Mouse (Mus musculus) liver, embryonic 14.5 days (tissue): ENCODE measurements around the gene Ppp1r3e. TPM values are rescaled to one million over a fixed set of nuclear protein-coding genes. Genes with fewer than 3 reads are reported as not detected.

Source experiments
- ATAC-seq: fragments of 200-750 bp; cut with Nextera tagmentation; 2 replicates; pipeline ENCODE4 v1.8.0; 2017; ENCODE audit warnings: moderate number of reproducible peaks, mild to moderate bottlenecking, moderate library complexity; ENCODE audit not compliant: insufficient read depth
- DNase-seq, 3 experiments: peaks; one replicate each; pipeline ENCODE4 v3.0.0-alpha.2; 2012 to 2013; ENCODE audit warnings: low read depth in 3 of 3, low spot score in 3 of 3
- H3K27ac ChIP-seq: fragments of 300-500 bp; sonication (generic); 2 replicates; pipeline ENCODE4 v1.5.1; 2014; ENCODE audit warnings: moderate library complexity, mild to moderate bottlenecking, control low read depth, inconsistent platforms
- H3K27me3 ChIP-seq: fragments of 300-500 bp; sonication (generic); 2 replicates; pipeline ENCODE4 v1.6.1; 2014; ENCODE audit warnings: mild to moderate bottlenecking, low read length, moderate library complexity; ENCODE audit not compliant: control insufficient read depth, insufficient read depth
- H3K36me3 ChIP-seq: fragments of 300-500 bp; sonication (generic); replicated peaks from 2 replicates; pipeline ENCODE4 v1.6.1; 2014; ENCODE audit warnings: low read depth; ENCODE audit not compliant: control insufficient read depth, insufficient read depth
- H3K4me1 ChIP-seq, 2 experiments: fragments of 200-500 bp in 1 of 2; fragments of 300-500 bp in 1 of 2; sonication (generic) in 1 of 2; replicated peaks; 2 replicates each; pipeline ENCODE4 v1.6.1; 2012 to 2014; ENCODE audit warnings: antibody characterized with exemption in 1 of 2, inconsistent platforms in 1 of 2, low read length in 1 of 2; ENCODE audit not compliant: control insufficient read depth in 2 of 2, insufficient read depth in 2 of 2
- H3K4me2 ChIP-seq: fragments of 300-500 bp; sonication (generic); 2 replicates; pipeline ENCODE4 v1.6.1; 2014; ENCODE audit warnings: low read depth, mild to moderate bottlenecking, control low read depth, moderate library complexity
- H3K4me3 ChIP-seq, 2 experiments: fragments of 200-500 bp in 1 of 2; fragments of 300-500 bp in 1 of 2; sonication (generic) in 1 of 2; 2 replicates each; pipeline ENCODE4 v1.5.1; 2012 to 2014; ENCODE audit warnings: low read depth in 2 of 2, low read length in 2 of 2, mild to moderate bottlenecking in 2 of 2, control low read depth in 1 of 2, inconsistent platforms in 1 of 2, moderate library complexity in 1 of 2; ENCODE audit not compliant: insufficient read depth in 1 of 2
- H3K9ac ChIP-seq: fragments of 300-500 bp; sonication (generic); replicated peaks from 2 replicates; pipeline ENCODE4 v1.6.1; 2014; ENCODE audit warnings: mild to moderate bottlenecking, control low read depth, moderate library complexity
- H3K9me3 ChIP-seq: fragments of 300-500 bp; sonication (generic); 2 replicates; pipeline ENCODE4 v1.6.1; 2016; ENCODE audit warnings: low read length, mixed read lengths; ENCODE audit not compliant: control insufficient read depth
- CTCF ChIP-seq: IDR thresholded peaks from 2 replicates; pipeline ENCODE4 v1.5.1; 2016; ENCODE audit warnings: antibody characterized with exemption, low read depth, control low read depth
- EP300 ChIP-seq: IDR thresholded peaks from 2 replicates; pipeline ENCODE4 v1.6.1; 2016; ENCODE audit warnings: antibody characterized with exemption, low read depth
- WGBS: fragments of 180-500 bp; shearing (Covaris S2); extraction: QIAGEN DNeasy Blood & Tissue Kit; methylation state at CpG from one replicate; pipeline ENCODE4 v1.1.7; 2014; ENCODE audit not compliant: insufficient replicate concordance; 5-methylcytosine and 5-hydroxymethylcytosine counted together
- polyA plus RNA-seq, 2 experiments: library from polyadenylated mRNA; depleted of rRNA in 1 of 2; stranded (reverse) in 1 of 2; unstranded in 1 of 2; fragments of >200 nt; fragmentation: Nextera tagmentation in 1 of 2; extraction: Ambion mirVana in 1 of 2; gene quantifications; 2 replicates each; pipeline versions ENCODE4 v1.2.1 to v1.2.3; 2012 to 2014

The Ppp1r3e gene
- polyA plus RNA-seq, 2 experiments = 0.52 to 2.6 TPM

DNA sequence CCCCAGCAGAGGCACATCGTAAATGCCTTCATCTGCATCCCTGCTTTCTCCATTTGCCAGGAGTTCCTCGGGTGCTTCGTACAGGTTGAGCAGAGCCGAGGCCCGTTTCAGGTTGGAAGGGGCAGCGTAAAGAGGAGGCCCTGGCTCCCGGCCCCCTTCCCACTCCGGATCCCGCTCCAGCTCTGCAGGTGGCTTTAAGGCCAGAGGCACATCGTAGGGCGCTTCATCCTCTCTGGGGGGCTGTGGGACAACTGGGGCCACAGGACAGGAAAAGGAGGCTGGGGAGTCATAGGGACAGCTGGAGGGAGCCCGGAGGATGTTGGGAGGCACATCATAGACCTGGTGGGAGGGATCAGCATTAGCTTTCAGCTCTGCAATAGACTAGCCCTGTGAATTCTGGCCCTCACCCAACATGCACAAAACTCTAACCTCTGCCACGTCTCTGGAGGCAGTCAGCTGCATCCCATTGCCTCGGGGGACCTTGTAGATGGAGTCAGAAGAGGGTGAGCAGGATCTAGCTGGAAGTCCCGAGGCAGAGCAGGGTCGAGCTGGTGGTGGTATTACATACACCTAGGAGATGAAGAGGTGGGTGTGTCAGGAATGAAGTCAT lies 42.8 kb upstream of the Ppp1r3e start:
- Histone ChIP-seq H3K4me1 (peaks cover 8 to 11% of the 10 kb centered on the region in 2 experiments), H3K27me3 (peaks cover 5% of the 10 kb centered on the region), H3K36me3 (no peaks in the 10 kb centered on the region), H3K9ac (no peak overlapping the region), H3K4me2 (no peak overlapping the region), H3K9me3 (no peaks in the 10 kb centered on the region), H3K27ac (no peak overlapping the region), H3K4me3 (no peak overlapping the region)
- DNase-seq (no peak), ATAC-seq (no peak)
- 72% methylated on average over 16 of the region's 16 CpGs for WGBS
- no peak for TF ChIP-seq EP300
- TF ChIP-seq CTCF = no peak

DNA sequence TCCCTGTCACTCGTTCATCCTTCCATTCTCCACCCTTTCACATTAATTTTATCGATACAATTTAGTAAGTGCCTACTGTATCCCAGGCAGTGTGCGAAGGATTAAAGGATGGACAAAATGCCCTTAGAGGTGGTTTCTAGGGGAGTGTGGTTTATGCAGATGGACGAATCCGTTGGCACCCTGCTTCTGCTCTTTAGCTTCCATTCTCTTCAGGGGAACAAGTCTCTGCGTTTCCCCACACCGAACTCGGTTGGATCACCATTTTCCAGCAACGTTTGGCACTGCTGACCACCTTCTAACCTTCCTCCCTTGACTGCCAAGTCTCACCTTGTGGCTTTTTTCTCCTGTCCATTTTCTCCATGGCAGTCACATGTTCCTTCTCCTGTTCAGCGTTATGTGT lies 36.0 kb upstream of the Ppp1r3e start:
- 21% methylated on average over 10 of the region's 10 CpGs for WGBS
- Histone ChIP-seq H3K27ac (no peak overlapping the region), H3K9me3 (no peaks in the 10 kb centered on the region), H3K4me2 (peak overlapping the region; percentile 58), H3K4me1 (no peaks in the 10 kb centered on the region), H3K4me3 (peak overlapping the region; percentile 18 to 55; a peak in 3 of 4 replicates), H3K9ac (no peak overlapping the region), H3K27me3 (peaks cover 40% of the 10 kb centered on the region), H3K36me3 (no peaks in the 10 kb centered on the region)
- DNase-seq = no peak
- TF ChIP-seq EP300 (no peak), CTCF (no peak)
- no peak for ATAC-seq

DNA sequence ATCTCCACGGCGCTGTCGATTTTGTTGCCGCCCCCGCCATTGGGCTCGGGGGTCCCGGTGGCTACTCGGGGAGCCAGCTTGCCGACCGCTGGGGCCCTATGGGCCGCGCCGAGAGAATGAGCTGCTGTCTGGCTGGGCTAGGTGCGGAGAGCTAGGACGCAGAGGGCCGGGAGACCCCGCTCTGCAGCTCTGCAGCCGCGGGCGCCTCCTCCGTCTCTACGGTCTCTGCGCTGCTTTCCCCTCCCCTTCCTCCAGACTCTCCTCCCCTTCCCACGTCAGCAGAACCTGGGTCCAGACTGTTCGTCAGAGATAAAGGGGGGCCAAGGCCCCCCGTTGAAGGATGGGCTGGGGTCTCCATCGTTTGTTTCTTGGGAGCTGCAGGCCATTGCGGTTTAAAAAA lies 35.5 kb upstream of the Ppp1r3e start, which contains the start of gene Slc22a17:
Slc22a17 (minus strand) TSS at position 247 of the 400 bp plus-strand sequence.
- H3K4me2 ChIP-seq = peak within 1 kb of the TSS; percentile 58
- H3K36me3 ChIP-seq = no peaks in the 10 kb centered on the region
- H3K9me3 ChIP-seq = no peaks in the 10 kb centered on the region
- under 1% methylated on average over 28 of the region's 28 CpGs for WGBS
- no peak within 1 kb of the TSS for H3K27ac ChIP-seq
- no peak for DNase-seq
- no peak for ATAC-seq
- H3K9ac ChIP-seq = 0 out of 2 replicates have a peak within 1 kb of the TSS, but pooled peaks have one; percentile 15
- no peak for TF ChIP-seq CTCF
- peaks cover 40% of the 10 kb centered on the region for H3K27me3 ChIP-seq
- H3K4me1 ChIP-seq = no peaks in the 10 kb centered on the region
- peak within 1 kb of the TSS; percentile 35 to 55 for H3K4me3 ChIP-seq

DNA sequence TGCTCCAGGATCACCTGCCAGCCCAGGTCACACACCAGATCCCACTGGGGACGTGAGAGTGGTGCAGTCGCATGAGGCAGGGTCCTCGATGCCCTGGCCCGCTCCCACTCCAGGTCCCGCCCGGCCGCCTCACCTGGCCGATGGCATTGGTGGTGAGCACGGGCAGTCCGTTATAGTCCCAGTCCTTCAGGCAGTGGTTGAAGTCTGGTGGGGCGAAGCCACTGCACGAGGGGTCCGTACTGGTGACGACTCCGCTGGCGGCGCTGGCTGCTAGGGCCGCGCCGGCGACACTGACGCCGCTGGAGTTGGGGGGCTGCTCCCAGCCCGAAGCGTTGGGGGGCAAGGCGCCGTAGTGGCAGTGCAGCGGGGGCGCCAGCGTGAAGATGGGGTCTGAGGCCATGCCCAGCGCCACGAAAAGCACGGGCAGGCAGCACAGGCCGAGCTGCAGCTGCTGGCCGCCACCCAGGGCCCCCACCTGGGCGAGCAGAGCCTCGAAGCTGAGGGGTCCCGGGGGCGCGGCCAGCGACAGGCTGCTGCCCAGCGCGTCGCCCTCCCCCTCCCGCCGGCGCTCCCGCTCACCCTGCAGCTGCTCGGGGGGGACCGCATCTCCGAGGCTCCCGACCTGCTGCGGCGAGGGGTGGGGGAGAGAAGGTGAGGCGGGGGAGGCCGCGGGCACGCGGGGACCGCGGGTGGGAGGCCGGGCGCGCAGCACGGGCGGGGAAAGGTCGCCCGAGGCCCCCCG lies 34.9 kb upstream of the Ppp1r3e start:
- H3K27me3 ChIP-seq = peaks cover 40% of the 10 kb centered on the region

DNA sequence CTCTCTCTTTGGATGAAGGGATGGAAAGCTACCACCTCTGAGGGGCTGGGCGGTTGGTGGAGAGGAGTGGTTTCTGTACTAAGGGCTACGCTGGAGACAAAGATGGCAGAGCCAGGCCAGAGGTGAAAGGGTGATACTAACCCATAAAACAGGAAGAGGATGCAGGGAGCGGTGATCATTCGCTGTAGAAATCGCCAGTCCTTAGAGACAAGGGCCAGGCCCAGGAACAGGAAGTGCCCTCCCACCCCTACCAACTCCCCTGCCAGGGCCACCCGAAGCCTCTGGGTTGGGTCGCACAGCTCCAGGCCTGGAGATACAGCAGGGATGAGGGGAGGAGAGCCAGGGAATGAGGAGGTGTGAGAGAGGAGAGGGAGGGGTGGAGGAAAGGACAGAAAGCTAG lies 31.3 kb upstream of the Ppp1r3e start:
- Histone ChIP-seq H3K4me3 (no peak overlapping the region), H3K9ac (no peak overlapping the region), H3K4me1 (no peaks in the 10 kb centered on the region), H3K27me3 (peaks cover 29% of the 10 kb centered on the region), H3K27ac (no peak overlapping the region), H3K9me3 (no peaks in the 10 kb centered on the region), H3K4me2 (no peak overlapping the region), H3K36me3 (no peaks in the 10 kb centered on the region)
- ATAC-seq = no peak
- TF ChIP-seq CTCF (no peak), EP300 (no peak)
- 44% methylated on average over 7 of the region's 7 CpGs for WGBS
- DNase-seq = no peak

More for the DNA sequence above, 34.9 kb upstream of the Ppp1r3e start:
- H3K4me3 ChIP-seq = peak overlapping the region; percentile 35 to 55
- no peak for DNase-seq
- H3K27ac ChIP-seq = no peak overlapping the region
- no peaks in the 10 kb centered on the region for H3K9me3 ChIP-seq
- 0 out of 2 replicates have a peak overlapping the region, but pooled peaks have one; percentile 15 for H3K9ac ChIP-seq
- 5% methylated on average over 66 of the region's 69 CpGs for WGBS
- ATAC-seq = no peak
- peak overlapping the region; percentile 58 for H3K4me2 ChIP-seq
- no peaks in the 10 kb centered on the region for H3K4me1 ChIP-seq
- H3K36me3 ChIP-seq = no peaks in the 10 kb centered on the region
- TF ChIP-seq CTCF (no peak), EP300 (no peak)
